18 mouse cellular contexts compared by ENCODE assay signal in genomic region chr9:28681252-28682037, GRCm38 (mm10).
DNase-seq lines count a peak whose midpoint lies in the region; ATAC-seq lines count a peak whose summit lies in the region.
"Had no signal": no experiment of that assay in that cellular context is flagged by ENCODE, and none has a peak within 500 bp of the region (broad histone marks: within the 10 kb centered on the region; RNA-seq: fewer than 3 reads in every experiment).

No protein-coding gene starts in this region.

- 34% methylated on average over 6 of the region's 6 CpGs for WGBS in midbrain, embryonic 14.5 days
- WGBS in midbrain, embryonic 13.5 days, result 36% methylated on average over 6 of the region's 6 CpGs
- 18% methylated on average over 6 of the region's 6 CpGs for WGBS in forebrain, embryonic 16.5 days

- no peaks in the 10 kb centered on the region for H3K36me3 ChIP-seq in midbrain, embryonic 14.5 days (ENCODE audit: control insufficient read depth, insufficient read depth, low read length)
- no peaks in the 10 kb centered on the region for H3K36me3 ChIP-seq in midbrain, embryonic 13.5 days
- H3K36me3 ChIP-seq in forebrain, embryonic 16.5 days (ENCODE audit: control insufficient read depth, insufficient read depth), result no peaks in the 10 kb centered on the region
- H3K36me3 ChIP-seq: limb, embryonic 15.5 days; midbrain, embryonic 12.5 days had no signal

- H3K9me3 ChIP-seq in midbrain, embryonic 14.5 days (ENCODE audit: control insufficient read depth, low read length), result no peaks in the 10 kb centered on the region
- no peaks in the 10 kb centered on the region for H3K9me3 ChIP-seq in midbrain, embryonic 13.5 days
- H3K9me3 ChIP-seq in forebrain, embryonic 16.5 days (ENCODE audit: control insufficient read depth, low read length), result no peaks in the 10 kb centered on the region
- H3K9me3 ChIP-seq: limb, embryonic 15.5 days; midbrain, embryonic 12.5 days had no signal

- H3K27ac ChIP-seq in midbrain, embryonic 14.5 days (replicated peaks; ENCODE audit: low read depth, low read length), result no peak overlapping the region
- no peak overlapping the region for H3K27ac ChIP-seq in midbrain, embryonic 13.5 days
- peak overlapping the region; percentile 59 for H3K27ac ChIP-seq in forebrain, embryonic 16.5 days (ENCODE audit: low read length)
- H3K27ac ChIP-seq: heart, adult 2 months; limb, embryonic 15.5 days; midbrain, embryonic 12.5 days had no signal

- H3K4me1 ChIP-seq in midbrain, embryonic 14.5 days (ENCODE audit: control insufficient read depth, insufficient read depth, low read length), result 0 out of 2 replicates have a peak, but pooled peaks cover 10% of the 10 kb centered on the region
- H3K4me1 ChIP-seq in midbrain, embryonic 13.5 days (replicated peaks), result peaks cover 15% of the 10 kb centered on the region
- H3K4me1 ChIP-seq in forebrain, embryonic 16.5 days (replicated peaks; ENCODE audit: control insufficient read depth, insufficient read depth, low read length), result peaks cover 19% of the 10 kb centered on the region
- H3K4me1 ChIP-seq: limb, embryonic 15.5 days had no signal

- no peak overlapping the region for H3K9ac ChIP-seq in midbrain, embryonic 14.5 days (replicated peaks; ENCODE audit: low read length)
- H3K9ac ChIP-seq in midbrain, embryonic 13.5 days (replicated peaks), result no peak overlapping the region
- H3K9ac ChIP-seq in forebrain, embryonic 16.5 days (replicated peaks; ENCODE audit: low read depth, low read length), result no peak overlapping the region
- H3K9ac ChIP-seq: limb, embryonic 15.5 days; midbrain, embryonic 12.5 days had no signal

- H3K27me3 ChIP-seq in midbrain, embryonic 14.5 days (ENCODE audit: control insufficient read depth, insufficient read depth, low read length), result no peaks in the 10 kb centered on the region
- no peaks in the 10 kb centered on the region for H3K27me3 ChIP-seq in midbrain, embryonic 13.5 days
- no peaks in the 10 kb centered on the region for H3K27me3 ChIP-seq in forebrain, embryonic 16.5 days (replicated peaks; ENCODE audit: control insufficient read depth, insufficient read depth, low read length)
- H3K27me3 ChIP-seq: limb, embryonic 15.5 days; midbrain, embryonic 12.5 days had no signal

- no peak overlapping the region for H3K4me3 ChIP-seq in midbrain, embryonic 14.5 days (replicated peaks; ENCODE audit: low read depth, low read length)
- H3K4me3 ChIP-seq in midbrain, embryonic 13.5 days (replicated peaks), result no peak overlapping the region
- H3K4me3 ChIP-seq in forebrain, embryonic 16.5 days (replicated peaks; ENCODE audit: low read length), result no peak overlapping the region
- H3K4me3 ChIP-seq: heart, adult 2 months; limb, embryonic 15.5 days; midbrain, embryonic 12.5 days had no signal

- peak; percentile 55 for DNase-seq in cerebellum, adult 11-12 months
- no peak for DNase-seq in cerebellum, postnatal 4 days (ENCODE audit: low spot score in 2 of 2)
- DNase-seq in midbrain, embryonic 14.5 days, result peak; percentile 38
- DNase-seq in cerebellum, adult 8-10 months, result peak; percentile 38
- DNase-seq in heart, adult 8-10 months (ENCODE audit: low spot score), result no peak
- DNase-seq: adrenal gland, postnatal 14 days; gastrocnemius, postnatal 14 days; heart, adult 2 months; kidney, adult 11 months; thymus, postnatal 14 days had no signal

- H3K4me2 ChIP-seq in midbrain, embryonic 14.5 days (ENCODE audit: low read length), result no peak overlapping the region
- no peak overlapping the region for H3K4me2 ChIP-seq in midbrain, embryonic 13.5 days (replicated peaks)
- H3K4me2 ChIP-seq in forebrain, embryonic 16.5 days (ENCODE audit: low read length), result peak overlapping the region; percentile 16; the same call in 1 of the 2 replicates
- H3K4me2 ChIP-seq: limb, embryonic 15.5 days; midbrain, embryonic 12.5 days had no signal

- no peak for ATAC-seq in midbrain, embryonic 14.5 days (ENCODE audit: low FRiP score, low TSS enrichment)
- no peak for ATAC-seq in midbrain, embryonic 13.5 days
- ATAC-seq in forebrain, embryonic 16.5 days, result peak; percentile 73
- ATAC-seq: CD4-positive, CD25-positive, alpha-beta regulatory T cell, adult 4 months; hindbrain, embryonic 16.5 days; lung, postnatal 0 days; Patski had no signal

Comparison
In these comparisons a context has a peak if more than half of its experiments do, and no peak if none do; other contexts are left out.
1. DNase-seq: peak in cerebellum, adult 11-12 months (single experiment), midbrain, embryonic 14.5 days (single experiment) and cerebellum, adult 8-10 months (single experiment); none in cerebellum, postnatal 4 days (0 of 2) and heart, adult 8-10 months (single experiment).